Mouse (Mus musculus) right cerebral cortex, postnatal 14 days (tissue): ENCODE data around the gene Sec22b.

Experiments used
- DNase-seq: peaks from one replicate; pipeline ENCODE4 v3.0.0; 2022

Gene Sec22b

DNA sequence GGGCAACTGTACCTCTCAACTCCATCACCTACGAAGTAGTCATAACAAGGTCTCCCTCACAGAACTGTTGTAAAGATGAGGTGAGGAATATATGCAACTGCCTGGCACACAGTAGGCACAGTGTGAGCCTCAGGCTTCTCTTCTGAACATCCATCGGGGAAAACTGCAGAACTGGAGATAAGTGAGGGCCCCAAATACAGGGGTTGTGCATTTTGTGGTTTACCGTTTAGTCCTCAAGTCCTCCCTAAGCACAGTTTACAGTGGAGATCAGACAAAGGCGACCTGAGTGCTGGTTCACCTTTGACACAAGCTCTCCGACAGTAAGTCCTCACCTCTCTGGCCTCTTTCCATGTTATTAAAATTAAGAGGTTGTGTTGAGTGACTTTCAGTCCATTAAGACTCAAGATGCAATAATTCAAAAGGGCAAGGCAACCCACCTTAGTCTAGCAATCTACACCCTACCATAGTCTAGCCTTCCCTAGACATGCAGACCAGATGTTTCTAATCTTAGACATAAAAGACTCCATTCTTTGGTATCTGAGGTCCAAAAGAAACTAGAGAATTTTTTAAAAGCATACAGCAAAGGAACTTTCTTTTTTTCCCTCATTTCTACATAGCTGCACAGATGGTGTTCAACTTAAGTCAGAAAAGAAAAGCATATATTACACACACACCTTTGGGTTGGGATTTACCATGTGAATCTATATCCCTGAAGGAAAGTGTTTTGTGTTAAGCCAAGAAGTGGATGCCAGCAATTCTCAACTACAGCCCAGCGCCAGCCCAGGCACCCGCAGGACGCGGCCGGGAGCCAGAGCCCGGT lies 40.7 kb downstream of the Sec22b start:
- no peak for DNase-seq

DNA sequence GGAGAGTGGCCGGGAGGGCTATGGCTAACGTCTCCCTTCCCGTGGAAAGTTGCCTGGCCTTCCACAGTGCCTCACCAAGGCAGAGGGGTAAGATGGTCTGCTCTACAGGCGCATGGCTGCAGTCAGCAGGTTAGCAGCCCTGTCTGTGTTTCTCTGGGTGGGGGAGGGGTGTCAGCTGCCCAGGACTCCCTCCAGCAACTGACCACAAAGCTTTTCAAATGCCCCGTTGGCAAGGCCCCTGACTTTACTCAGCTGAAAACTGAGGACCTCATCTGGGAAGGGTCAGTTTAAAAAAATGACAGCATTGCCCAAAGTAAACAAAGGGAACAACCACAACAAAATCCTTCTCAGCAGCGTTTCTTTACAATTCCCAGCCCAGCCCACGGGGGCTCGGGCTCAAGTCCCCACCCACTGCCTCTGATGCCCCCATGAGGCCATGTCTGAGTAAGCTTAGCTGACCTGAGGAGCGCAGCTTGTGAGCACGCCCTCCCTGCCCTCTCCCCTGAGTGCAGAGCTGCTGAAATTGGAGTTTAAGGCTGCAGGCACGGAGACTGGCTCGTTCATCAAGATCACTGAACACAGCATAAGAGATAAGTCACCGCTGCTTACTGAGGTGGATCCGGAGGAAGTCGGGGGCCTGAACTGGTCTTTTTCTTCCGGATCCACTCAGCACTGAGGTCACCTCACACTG lies 41.4 kb downstream of the Sec22b start:
- peak; percentile 19 for DNase-seq

DNA sequence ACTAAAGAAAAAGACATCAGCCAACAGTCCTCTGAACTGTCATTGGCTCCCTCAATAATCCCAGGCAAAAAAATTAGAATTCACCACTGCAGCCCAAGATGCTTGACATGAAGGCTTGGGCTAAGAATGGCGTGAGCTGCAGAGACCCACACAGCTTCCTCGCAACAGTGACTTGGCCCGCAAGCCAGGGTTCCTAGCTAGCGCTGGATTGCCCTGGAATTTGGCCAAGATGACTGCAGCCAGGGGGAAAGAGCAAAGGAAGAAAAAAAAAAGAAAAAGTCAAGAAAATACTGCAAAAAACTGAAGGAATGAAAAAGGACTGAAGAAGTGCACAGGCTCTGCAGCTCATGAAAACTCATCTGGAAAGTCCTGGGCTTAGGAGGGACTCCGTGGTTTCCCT lies 43.5 kb downstream of the Sec22b start:
- DNase-seq: no peak

GRCm38 (mm10) chr3:97946439-97946838 lies 45.4 kb downstream of the Sec22b start:
- DNase-seq: no peak

- DNase-seq: no peak
Observed at GRCm38 (mm10) chr3:97948518-97948917, 47.5 kb downstream of the Sec22b start.

DNA sequence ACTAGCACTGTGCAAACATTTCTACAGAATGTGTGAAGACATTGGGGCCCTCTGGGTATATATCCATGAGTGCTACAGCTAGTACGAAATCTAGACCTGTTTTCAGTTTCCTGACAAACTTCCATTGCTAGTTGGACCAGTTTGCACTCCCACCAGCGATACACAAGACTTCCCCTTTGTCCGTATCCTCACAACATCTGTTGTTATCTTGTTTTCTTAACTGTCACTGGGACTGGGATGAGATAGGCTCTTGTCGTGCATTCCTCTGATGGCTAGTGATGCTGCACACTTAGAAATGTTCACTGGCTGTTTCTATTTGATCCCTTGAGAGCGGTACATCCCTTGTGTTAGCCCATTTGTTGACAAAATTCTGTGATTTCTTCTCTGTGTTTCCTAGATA lies 49.0 kb downstream of the Sec22b start:
- DNase-seq: no peak

- no peak for DNase-seq
Observed at GRCm38 (mm10) chr3:97951134-97951533, 50.1 kb downstream of the Sec22b start.

GRCm38 (mm10) chr3:97953196-97953595 lies 52.2 kb downstream of the Sec22b start:
- DNase-seq: no peak

DNA sequence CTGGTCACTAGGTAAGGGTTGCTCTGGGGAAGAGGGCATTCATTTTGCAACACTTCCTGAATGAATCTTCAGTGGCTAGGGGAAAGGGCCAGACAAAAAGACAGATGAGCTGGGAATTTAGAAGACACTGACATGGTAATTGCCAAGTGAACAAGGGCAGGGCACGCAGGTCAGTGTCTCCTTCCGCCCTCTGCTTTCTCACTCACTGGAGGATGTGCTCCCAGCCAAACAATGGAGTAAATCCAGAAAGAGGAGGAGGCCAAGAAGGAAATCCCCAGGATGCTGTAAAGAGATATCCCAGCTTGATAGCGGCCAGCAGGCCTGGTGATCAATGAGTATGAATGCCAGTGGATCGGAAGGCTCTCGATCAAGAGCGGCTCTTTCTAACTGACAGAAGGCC lies 55.3 kb downstream of the Sec22b start:
- DNase-seq: no peak

DNA sequence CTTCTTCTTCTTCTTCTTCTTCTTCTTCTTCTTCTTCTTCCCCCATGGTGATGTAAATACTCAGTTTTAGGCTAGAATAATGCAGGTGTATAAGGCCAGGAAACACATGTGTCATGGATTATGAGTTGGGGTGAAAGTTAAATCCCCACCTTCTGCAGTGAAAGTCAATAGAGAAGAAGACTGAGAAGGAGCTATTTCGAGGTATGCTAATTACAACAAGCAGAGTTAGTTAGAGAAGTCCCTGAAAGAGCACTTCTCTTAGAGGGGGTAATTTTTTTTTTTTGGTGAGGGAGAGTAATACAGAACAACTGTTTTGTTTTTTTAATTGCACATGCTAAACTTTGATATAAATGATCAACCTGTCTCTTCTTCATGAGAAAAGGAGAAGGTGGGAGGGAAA lies 55.9 kb downstream of the Sec22b start:
- DNase-seq: no peak

- DNase-seq: no peak
Observed at GRCm38 (mm10) chr3:97960783-97961594, 60.0 kb downstream of the Sec22b start.

GRCm38 (mm10) chr3:97961962-97962361 lies 61.0 kb downstream of the Sec22b start:
- DNase-seq: no peak

DNA sequence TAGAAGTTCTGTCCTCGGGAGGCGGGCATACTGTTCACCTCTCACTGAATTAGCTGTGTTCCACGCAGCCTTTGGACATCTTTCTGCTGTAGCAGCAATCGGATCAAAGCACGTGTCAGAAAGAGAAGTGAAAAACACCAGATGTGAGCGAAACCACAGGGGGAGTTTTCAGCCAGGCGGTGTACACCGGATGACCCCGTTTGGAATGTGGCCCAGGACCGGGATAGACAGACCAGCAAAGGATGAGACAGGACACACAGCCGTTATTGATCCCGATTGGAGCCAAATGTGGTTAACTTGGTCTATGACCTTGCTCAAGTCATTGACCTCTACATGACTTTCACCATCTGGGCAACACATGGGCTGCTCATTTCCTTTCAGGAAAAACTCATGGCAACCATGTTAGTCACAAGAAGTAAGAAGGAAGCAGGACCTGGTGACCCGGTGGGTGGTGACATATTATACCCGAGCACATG lies 63.9 kb downstream of the Sec22b start:
- no peak for DNase-seq

DNA sequence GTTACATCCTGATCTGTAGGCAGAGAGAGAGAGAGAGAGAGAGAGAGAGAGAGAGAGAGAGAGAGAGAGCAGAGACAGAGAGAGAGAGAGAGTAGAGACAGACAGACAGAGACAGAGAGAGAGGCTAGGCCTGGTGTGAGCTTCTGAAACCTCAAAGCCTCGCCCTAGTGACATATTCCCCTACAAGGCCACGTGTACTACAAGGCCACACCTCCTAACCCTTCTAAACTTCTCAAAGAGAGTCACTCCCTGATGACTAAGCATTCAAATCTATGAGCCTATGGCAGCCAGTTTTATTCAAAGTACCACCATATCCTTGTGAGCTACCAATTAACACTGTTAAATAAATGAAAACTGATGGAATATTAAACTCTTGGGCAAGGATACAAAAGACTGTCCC lies 66.6 kb downstream of the Sec22b start:
- no peak for DNase-seq

DNA sequence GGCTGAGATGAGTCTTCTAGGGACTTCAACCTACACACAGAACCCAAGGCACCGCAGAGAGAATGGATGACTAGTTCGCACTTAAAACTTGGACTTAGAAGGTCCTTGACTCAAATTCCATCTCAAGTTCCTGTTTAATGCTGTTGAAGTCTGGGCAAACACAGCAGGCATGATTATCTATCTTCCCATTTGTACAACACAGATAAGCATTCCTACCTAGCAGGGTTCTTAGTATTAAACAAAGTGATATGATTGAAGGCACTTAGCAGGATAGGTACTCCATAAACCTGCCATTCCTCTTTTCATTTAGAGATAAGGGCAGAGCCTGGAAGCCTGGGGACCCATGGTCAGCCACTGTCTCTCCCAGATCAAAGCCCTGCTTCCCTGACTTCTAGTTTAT lies 67.2 kb downstream of the Sec22b start:
- DNase-seq: no peak

- DNase-seq: no peak
Observed at GRCm38 (mm10) chr3:97969019-97969418, 68.0 kb downstream of the Sec22b start.

DNA sequence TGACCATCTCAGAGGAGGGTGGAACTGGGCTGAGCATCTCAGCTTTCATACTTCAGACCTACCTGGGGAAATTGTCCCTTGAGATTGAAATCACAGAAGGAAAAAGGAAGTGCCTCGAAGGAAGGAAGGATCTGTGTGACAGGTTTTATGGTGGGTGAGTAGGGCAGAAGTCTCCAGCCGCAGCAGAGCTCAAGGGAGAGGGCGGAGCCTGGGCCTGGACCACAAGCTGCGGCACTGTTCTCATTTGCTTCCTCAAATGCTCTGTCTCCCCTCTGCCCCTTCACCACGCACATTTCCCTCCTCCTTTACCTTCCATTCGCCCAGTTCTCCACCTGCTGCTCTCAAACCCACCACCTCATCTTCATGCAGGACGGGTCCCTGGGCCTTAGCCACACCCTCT lies 70.1 kb downstream of the Sec22b start:
- DNase-seq: no peak

DNA sequence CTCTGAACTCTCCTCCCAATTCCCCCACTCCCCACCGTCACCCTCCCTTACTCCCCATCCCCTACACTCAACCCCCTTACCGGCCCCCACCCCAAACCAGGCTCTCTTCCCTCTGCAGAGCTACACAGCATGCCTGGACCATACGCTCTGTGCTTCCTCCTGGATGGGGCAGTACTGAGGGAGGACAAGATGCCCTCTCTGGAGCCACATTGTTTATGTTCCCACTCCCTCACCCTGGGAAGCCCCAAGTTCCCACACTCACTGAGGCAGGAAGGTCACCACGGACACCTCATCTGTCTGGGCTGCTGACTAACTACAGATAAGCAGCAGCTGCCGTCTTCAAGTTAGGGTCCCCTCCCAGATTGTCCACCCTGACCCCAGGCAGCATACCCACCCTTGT lies 71.2 kb downstream of the Sec22b start:
- no peak for DNase-seq

GRCm38 (mm10) chr3:97972707-97973106 lies 71.7 kb downstream of the Sec22b start:
- no peak for DNase-seq
